Comparison of ENCODE assay signal across 9 mouse cellular contexts in genomic region chr2:157134479-157134931, GRCm38 (mm10). TPM values are rescaled to one million over a fixed set of nuclear protein-coding genes. Genes with fewer than 3 reads are reported as not detected.
DNase-seq lines count a peak whose midpoint lies in the region; ATAC-seq and TF ChIP-seq lines count a peak whose summit lies in the region.
"Had no signal": no experiment of that assay in that cellular context is flagged by ENCODE, and none has a peak within 500 bp of the region (broad histone marks: within the 10 kb centered on the region; RNA-seq: fewer than 3 reads in every experiment).

No protein-coding gene starts in this region.

- TF ChIP-seq CTCF in liver, embryonic 14.5 days (IDR thresholded peaks at IDR 0.05; ENCODE audit: low read depth): no peak

- peak overlapping the region; percentile 76 for H3K4me2 ChIP-seq in embryonic facial prominence, embryonic 12.5 days (replicated peaks)
- peak overlapping the region; percentile 94 for H3K4me2 ChIP-seq in liver, embryonic 14.5 days (ENCODE audit: low read depth)

- no peak for TF ChIP-seq EP300 in liver, embryonic 14.5 days (IDR thresholded peaks at IDR 0.05; ENCODE audit: low read depth)

- no peaks in the 10 kb centered on the region for H3K27me3 ChIP-seq in embryonic facial prominence, embryonic 12.5 days
- H3K27me3 ChIP-seq in liver, embryonic 14.5 days (ENCODE audit: control insufficient read depth, insufficient read depth, low read length): no peaks in the 10 kb centered on the region

- DNase-seq in adrenal gland, postnatal 36 days: peak; percentile 32 to 37
- no peak for DNase-seq in adrenal gland, adult (ENCODE audit: inconsistent age in 2 of 2, low spot score in 1 of 2)
- DNase-seq in A20 (ENCODE audit: low read depth, low spot score): peak; percentile 79
- peak; percentile 47 for DNase-seq in heart, postnatal 4 days
- DNase-seq in liver, embryonic 14.5 days (ENCODE audit: low read depth in 3 of 3, low spot score in 3 of 3): peak in 1 of 3 experiments; percentile 20
- peak; percentile 63 to 69 for DNase-seq in spleen, postnatal 10 days (ENCODE audit: low spot score in 2 of 2)
- DNase-seq in right cerebral cortex, postnatal 4 days: no peak

- peak overlapping the region; percentile 69 for H3K9ac ChIP-seq in embryonic facial prominence, embryonic 12.5 days
- H3K9ac ChIP-seq in liver, embryonic 14.5 days (replicated peaks): peak overlapping the region; percentile 91

- peak overlapping the region; percentile 66 for H3K4me3 ChIP-seq in embryonic facial prominence, embryonic 12.5 days
- peak overlapping the region; percentile 75 to 89 for H3K4me3 ChIP-seq in liver, embryonic 14.5 days (ENCODE audit: insufficient read depth in 1 of 2, low read depth in 2 of 2, low read length in 2 of 2)

- H3K4me1 ChIP-seq in embryonic facial prominence, embryonic 12.5 days: no peaks in the 10 kb centered on the region
- peaks cover 10 to 39% of the 10 kb centered on the region in 2 experiments for H3K4me1 ChIP-seq in liver, embryonic 14.5 days (replicated peaks; ENCODE audit: control insufficient read depth in 2 of 2, insufficient read depth in 2 of 2, low read length in 1 of 2)

- H3K27ac ChIP-seq in embryonic facial prominence, embryonic 12.5 days: peak overlapping the region; percentile 77
- H3K27ac ChIP-seq in liver, embryonic 14.5 days: peak overlapping the region; percentile 78

- ATAC-seq in embryonic facial prominence, embryonic 12.5 days (ENCODE audit: insufficient number of reproducible peaks, insufficient read depth, low FRiP score, low TSS enrichment): no peak
- ATAC-seq in liver, embryonic 14.5 days (ENCODE audit: insufficient read depth): peak; percentile 64

- under 1% methylated on average over 25 of the region's 25 CpGs for WGBS in embryonic facial prominence, embryonic 12.5 days
- WGBS in liver, embryonic 14.5 days (ENCODE audit: insufficient replicate concordance): under 1% methylated on average over 25 of the region's 25 CpGs

- no peaks in the 10 kb centered on the region for H3K36me3 ChIP-seq in embryonic facial prominence, embryonic 12.5 days
- H3K36me3 ChIP-seq in liver, embryonic 14.5 days (replicated peaks; ENCODE audit: control insufficient read depth, insufficient read depth, low read depth): no peaks in the 10 kb centered on the region

- H3K9me3 ChIP-seq in embryonic facial prominence, embryonic 12.5 days: no peaks in the 10 kb centered on the region
- no peaks in the 10 kb centered on the region for H3K9me3 ChIP-seq in liver, embryonic 14.5 days (ENCODE audit: control insufficient read depth, low read length)

RNA-seq across cellular contexts. Expression of gene Samhd1, which starts 0.6 kb away (rescaled TPM):
- total RNA-seq in adrenal gland, postnatal 36 days (2021): 10 to 100 TPM; 22.5 to 25.4 TPM
- 25.2 and 26.9 TPM in 2 replicates for polyA plus RNA-seq in embryonic facial prominence, embryonic 12.5 days (2016; fragmentation: Nextera tagmentation; extraction: Ambion mirVana)
- 10 to 100 TPM; 21.8 to 22.9 TPM for total RNA-seq in heart, postnatal 4 days (2021)
- polyA plus RNA-seq in liver, embryonic 14.5 days (2012; rRNA removed): 8.5 and 11.9 TPM in 2 replicates
- 17.6 and 18.0 TPM in 2 replicates for polyA plus RNA-seq in liver, embryonic 14.5 days (2014; fragmentation: Nextera tagmentation; extraction: Ambion mirVana)

RNA-seq across cellular contexts. Expression of gene Tldc2, which starts 47.6 kb away (rescaled TPM):
- total RNA-seq in adrenal gland, postnatal 36 days (2021): not detected
- polyA plus RNA-seq in embryonic facial prominence, embryonic 12.5 days (2016; fragmentation: Nextera tagmentation; extraction: Ambion mirVana): not detected in 2 replicates
- total RNA-seq in heart, postnatal 4 days (2021): not detected
- polyA plus RNA-seq in liver, embryonic 14.5 days (2012; rRNA removed): not detected in 2 replicates
- polyA plus RNA-seq in liver, embryonic 14.5 days (2014; fragmentation: Nextera tagmentation; extraction: Ambion mirVana): 0.25 TPM in 1 of 2 replicates, not detected in the other
- total RNA-seq: left cerebral cortex, adult 8-10 months had no signal

RNA-seq across cellular contexts. Expression of gene Soga1, which starts 55.5 kb away (rescaled TPM):
- 10 to 100 TPM; 36.3 to 38.7 TPM for total RNA-seq in adrenal gland, postnatal 36 days (2021)
- polyA plus RNA-seq in embryonic facial prominence, embryonic 12.5 days (2016; fragmentation: Nextera tagmentation; extraction: Ambion mirVana): 5.7 and 7.8 TPM in 2 replicates
- total RNA-seq in heart, postnatal 4 days (2021): 10 to 100 TPM; 36.9 to 39.8 TPM
- polyA plus RNA-seq in liver, embryonic 14.5 days (2012; rRNA removed): 1.8 and 2.0 TPM in 2 replicates
- 1.6 and 1.8 TPM in 2 replicates for polyA plus RNA-seq in liver, embryonic 14.5 days (2014; fragmentation: Nextera tagmentation; extraction: Ambion mirVana)

Comparison
In these comparisons a context has a peak if more than half of its experiments do, and no peak if none do; other contexts are left out.
1. DNase-seq: peak in adrenal gland, postnatal 36 days (2 of 2), A20 (single experiment), heart, postnatal 4 days (single experiment) and spleen, postnatal 10 days (2 of 2); none in adrenal gland, adult (0 of 2) and right cerebral cortex, postnatal 4 days (single experiment).